Mouse (Mus musculus): ENCODE measurements around the gene Pramef20. TPM values are rescaled to one million over a fixed set of nuclear protein-coding genes. Genes with fewer than 3 reads are reported as not detected.
"Not testable (repeated sequence)": the region's sequence is repeated elsewhere in the genome, so short reads cannot be mapped to it uniquely, and the experiment has no call there.

Gene Pramef20
- total RNA-seq (2015; ENCODE audit: low replicate concordance) (not detected in 2 replicates), total RNA-seq (2017; ENCODE audit: low replicate concordance) (not detected in 2 replicates)

DNA sequence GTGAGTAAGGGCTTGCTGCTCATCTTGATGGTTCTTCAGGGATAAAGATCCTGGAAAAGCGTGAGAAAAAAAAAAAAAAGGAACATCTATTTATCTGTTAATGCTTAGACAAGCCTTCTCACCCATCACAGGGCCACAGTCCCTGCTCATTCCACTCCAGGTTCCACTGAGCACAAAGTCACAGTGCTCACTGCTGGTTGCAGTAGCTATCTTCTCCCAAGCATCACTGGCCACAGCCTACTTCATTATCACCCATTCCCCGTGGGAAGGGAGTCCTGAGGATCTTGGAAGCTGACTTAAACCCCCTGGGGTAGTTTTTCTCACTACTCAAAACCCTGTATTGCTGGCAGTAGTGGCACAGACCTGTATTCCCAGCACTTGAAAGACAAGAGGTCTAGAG, at the start of gene Pramef20:
Gene Pramef20, minus strand, starts transcription at position 23 of the 400 bp plus-strand sequence.
- ATAC-seq (replicated peaks; ENCODE audit: low FRiP score, poor library complexity, severe bottlenecking), result no peak

DNA sequence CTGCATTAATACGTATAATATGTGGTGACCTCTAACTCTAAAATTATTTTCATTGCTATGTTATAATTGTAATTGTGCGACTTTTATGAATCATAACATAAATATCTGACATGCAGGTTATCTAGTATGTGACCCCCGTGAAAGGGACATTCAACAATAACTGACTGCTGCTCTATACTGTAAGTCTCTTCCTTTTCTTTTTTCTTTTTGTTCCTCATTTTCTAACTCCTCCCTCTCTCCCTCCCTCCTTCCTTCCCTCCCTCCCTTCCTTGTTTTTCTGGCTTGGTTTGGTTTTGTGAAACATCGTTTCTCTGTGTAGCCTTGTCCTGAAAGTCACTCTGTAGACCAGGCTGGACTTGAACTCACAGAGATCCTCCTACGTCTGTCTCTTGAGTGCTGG, 46.9 kb upstream of the Pramef20 start:
- no peak for ATAC-seq (replicated peaks; ENCODE audit: low FRiP score, poor library complexity, severe bottlenecking)

DNA sequence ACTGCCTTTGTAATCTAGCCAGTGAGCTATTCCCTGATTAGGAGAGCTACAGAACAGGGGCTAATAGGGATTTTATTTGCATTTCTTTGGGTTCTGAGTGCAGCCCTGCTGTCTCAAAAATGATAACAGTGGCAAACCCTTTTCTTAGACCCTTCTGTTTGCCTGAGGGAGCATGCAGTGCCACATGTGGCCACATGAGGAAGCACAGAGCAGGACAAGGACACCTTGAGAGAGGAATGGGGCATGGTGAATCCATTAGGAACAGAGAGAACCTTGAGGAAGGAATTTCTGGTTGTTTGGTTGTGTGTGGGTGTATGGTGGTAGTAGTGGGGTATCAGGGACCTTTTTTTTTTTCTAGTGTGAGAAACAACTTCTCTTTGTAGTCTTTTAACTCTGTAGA, 42.9 kb upstream of the Pramef20 start:
- no peak for ATAC-seq (replicated peaks; ENCODE audit: low FRiP score, poor library complexity, severe bottlenecking)

DNA sequence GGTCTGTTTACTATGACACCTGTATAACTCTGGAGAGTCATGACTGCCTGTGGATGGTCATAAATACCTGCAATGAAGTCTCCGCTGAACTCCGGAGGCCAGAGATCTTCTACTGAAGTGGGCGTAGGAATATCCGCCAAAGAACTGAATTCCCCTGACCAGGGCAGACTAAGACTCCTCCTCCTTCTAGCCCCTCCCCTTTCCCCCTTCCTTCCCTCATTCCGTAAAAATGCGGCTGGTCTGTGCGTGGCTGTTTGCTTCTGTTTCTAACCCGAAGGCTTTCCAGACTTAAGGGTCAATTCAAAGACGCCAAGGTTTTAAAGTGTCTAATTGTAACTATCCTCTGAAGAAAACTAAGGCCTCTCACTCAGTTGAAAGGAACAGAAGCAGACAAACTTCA, 30.6 kb upstream of the Pramef20 start, which contains the start of gene Pramef12:
Gene Pramef12, minus strand, starts transcription at position 175 of the 400 bp plus-strand sequence.
- ATAC-seq (replicated peaks; ENCODE audit: low FRiP score, poor library complexity, severe bottlenecking), result no peak

DNA sequence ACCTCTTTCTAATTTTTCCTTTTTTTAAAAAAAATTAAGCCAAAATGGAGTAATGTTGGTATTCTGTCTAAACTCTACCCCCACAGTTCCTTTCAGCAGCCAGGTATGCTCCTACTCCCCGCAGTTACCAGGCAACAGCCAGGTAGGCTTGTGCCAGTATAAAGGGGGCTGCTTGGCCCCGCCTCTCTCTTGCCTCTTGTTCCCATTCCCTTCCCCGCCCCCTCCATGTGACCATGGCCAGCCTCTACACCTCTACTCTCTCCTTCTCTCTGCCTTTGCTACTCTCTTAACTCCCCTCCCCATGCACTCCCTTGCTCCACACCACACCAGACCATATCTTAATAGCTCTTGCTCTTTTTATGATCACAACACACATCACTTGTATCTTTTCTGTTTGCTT, 28.5 kb upstream of the Pramef20 start:
- no peak for ATAC-seq (replicated peaks; ENCODE audit: low FRiP score, poor library complexity, severe bottlenecking)

DNA sequence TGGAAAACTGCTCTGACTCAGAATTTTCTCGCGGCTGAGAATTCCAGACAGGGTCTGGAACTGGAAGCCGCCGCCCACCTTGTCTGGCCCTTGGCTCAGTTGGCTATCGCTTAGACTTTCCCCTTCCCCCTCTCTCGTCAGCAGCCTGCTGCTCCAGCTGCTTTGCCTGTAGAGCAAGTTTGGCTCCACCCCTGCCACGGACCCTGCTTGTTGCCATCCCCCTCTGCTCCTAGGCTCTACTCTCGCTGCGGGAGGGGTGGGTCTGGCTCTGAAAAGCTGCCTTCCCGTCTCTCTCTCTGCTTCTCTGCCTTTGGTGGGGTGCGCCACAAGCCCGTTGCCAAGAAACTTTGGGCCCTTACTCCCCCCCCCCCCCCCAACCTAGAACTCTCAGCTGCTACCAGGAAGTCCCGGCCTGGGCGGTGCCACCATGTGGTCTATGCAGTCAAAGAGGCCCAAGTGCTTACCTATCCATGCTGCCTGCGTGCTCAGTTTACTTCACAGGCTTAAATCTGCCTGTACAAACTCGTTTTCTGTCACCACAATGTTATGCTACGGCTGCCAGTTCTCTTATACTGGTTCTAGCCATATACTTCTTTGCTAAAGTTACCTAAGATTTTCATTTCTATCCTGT, 26.8 kb upstream of the Pramef20 start:
- no peak for ATAC-seq (replicated peaks; ENCODE audit: low FRiP score, poor library complexity, severe bottlenecking)

DNA sequence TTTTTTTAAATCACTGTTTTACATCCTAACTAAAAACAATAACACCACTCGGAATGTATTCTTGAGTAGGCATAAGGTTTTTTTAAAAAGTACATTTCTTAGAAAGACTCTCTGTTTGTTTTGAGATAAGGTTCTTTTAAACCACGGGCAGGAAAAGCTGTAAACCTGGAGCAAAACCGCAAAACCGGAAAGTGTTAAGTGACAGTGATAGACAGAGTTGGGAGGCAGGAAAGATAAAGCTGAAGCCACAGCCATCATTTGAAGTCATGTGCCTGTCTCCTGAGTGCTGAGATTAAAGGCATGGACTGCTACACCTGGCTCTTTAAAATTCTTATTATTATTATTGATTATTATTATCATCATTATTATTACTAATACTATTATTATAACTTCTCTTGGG, 25.0 kb upstream of the Pramef20 start:
- ATAC-seq (replicated peaks; ENCODE audit: low FRiP score, poor library complexity, severe bottlenecking), result no peak

DNA sequence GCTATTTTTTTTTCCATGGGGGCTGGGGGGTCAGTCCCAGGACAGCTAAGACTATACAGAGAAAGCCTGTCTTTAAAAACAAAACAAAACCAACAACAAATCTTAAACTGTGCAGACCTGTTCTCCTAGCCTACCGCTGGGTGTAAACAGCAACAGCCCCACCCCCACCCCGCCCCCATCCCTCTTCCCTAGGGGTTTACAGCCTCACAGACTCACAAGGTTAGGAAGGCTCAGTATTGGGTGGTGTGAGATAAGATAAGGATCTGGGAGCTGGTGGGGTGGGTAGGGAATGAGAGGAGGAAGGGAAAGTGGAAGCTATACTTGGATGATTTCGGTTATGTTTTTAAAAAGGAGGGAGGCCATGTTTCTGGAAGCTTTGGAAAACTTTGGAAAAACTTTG, 18.6 kb upstream of the Pramef20 start:
- ATAC-seq (replicated peaks; ENCODE audit: low FRiP score, poor library complexity, severe bottlenecking), result no peak

DNA sequence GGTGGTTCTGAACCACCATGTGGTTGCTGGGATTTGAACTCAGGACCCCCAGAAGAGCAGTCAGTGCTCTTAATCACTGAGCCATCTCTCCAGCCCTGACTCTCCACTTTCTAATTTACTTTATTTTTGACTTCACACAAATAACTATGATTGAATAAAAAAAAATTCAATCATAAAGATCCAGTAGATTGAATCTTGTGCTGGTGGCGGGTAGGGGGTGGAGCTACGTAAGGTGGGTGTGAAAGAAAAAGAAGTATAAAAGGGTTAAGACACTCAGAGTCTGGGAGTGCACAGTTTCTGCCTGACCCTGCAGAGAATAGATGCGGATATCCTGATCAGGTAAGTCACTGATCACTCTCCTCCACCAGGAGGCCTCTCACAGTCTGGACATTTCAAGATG, 20.1 kb downstream of the Pramef20 start, which contains the start of gene Gm13119:
Gene Gm13119, plus strand, starts transcription at position 301 of the 400 bp plus-strand sequence.
- ATAC-seq (replicated peaks; ENCODE audit: low FRiP score, poor library complexity, severe bottlenecking), result not testable (repeated sequence)

DNA sequence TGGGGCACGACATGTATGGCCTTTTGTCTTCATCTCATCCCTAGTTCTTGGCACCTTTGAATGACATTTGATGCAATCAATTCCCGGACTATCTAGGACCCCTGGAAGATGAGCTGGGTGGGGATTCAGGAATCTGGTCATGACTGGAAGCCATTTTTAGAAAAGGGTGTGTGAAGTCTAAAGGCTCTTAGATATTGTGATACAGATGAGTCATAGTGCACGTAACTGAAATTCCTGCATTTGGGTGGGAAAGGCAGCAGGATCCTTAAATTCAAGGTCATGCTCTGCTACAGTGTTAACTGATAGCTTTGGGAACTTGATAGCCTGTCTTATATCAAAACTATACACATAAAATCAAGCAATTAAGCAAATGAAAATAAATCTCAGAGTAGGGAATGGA, 41.9 kb downstream of the Pramef20 start:
- not testable (repeated sequence) for ATAC-seq (replicated peaks; ENCODE audit: low FRiP score, poor library complexity, severe bottlenecking)

DNA sequence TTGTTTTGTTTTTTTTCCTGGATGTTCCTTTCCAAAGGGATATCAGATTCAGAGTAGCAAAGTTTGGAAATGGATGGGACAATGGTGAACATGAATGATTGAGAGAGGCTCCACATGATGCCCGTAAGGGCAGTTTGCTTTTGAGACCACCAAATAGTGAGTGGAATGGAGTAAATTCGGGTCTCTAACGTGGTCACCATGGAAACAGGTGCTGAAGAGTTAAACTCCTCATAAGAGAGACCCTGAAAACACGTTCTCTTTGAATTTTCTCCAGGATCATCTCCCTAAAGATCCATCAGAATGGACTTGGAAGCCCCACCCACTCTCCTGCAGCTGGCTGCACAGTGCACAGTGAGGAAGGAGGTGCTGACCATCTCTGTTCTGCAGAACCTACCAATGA, 47.8 kb downstream of the Pramef20 start, which contains the start of gene Gm13128:
Gene Gm13128, plus strand, starts transcription at position 301 of the 400 bp plus-strand sequence.
- ATAC-seq (replicated peaks; ENCODE audit: low FRiP score, poor library complexity, severe bottlenecking), result not testable (repeated sequence)

Other genes starting within 250 kb of the Pramef20 start
- gene Oog3, start 215.3 kb downstream of the Pramef20 start, total RNA-seq (2015; ENCODE audit: low replicate concordance), result not detected in 2 replicates
- not detected in 2 replicates for gene Oog3, start 215.3 kb downstream of the Pramef20 start, total RNA-seq (2017; ENCODE audit: low replicate concordance)
- gene Oog2, start 187.2 kb downstream of the Pramef20 start, total RNA-seq (2015; ENCODE audit: low replicate concordance), result not detected in 2 replicates
- gene Oog2, start 187.2 kb downstream of the Pramef20 start, total RNA-seq (2017; ENCODE audit: low replicate concordance), result not detected in 2 replicates
- gene C87977, start 164.6 kb downstream of the Pramef20 start, total RNA-seq (2015; ENCODE audit: low replicate concordance), result not detected in 2 replicates
- gene C87977, start 164.6 kb downstream of the Pramef20 start, total RNA-seq (2017; ENCODE audit: low replicate concordance), result not detected in 2 replicates
- gene Pramel5, start 97.4 kb downstream of the Pramef20 start, total RNA-seq (2015; ENCODE audit: low replicate concordance), result not detected in 2 replicates
- gene Pramel5, start 97.4 kb downstream of the Pramef20 start, total RNA-seq (2017; ENCODE audit: low replicate concordance), result not detected in 2 replicates
- gene Gm13128, start 47.7 kb downstream of the Pramef20 start, total RNA-seq (2015; ENCODE audit: low replicate concordance), result not detected in 2 replicates
- gene Gm13128, start 47.7 kb downstream of the Pramef20 start, total RNA-seq (2017; ENCODE audit: low replicate concordance), result not detected in 2 replicates
- not detected in 2 replicates for gene Gm13119, start 20.0 kb downstream of the Pramef20 start, total RNA-seq (2015; ENCODE audit: low replicate concordance)
- gene Gm13119, start 20.0 kb downstream of the Pramef20 start, total RNA-seq (2017; ENCODE audit: low replicate concordance), result not detected in 2 replicates
- not detected in 2 replicates for gene Pramef12, start 30.5 kb upstream of the Pramef20 start, total RNA-seq (2015; ENCODE audit: low replicate concordance)
- not detected in 2 replicates for gene Pramef12, start 30.5 kb upstream of the Pramef20 start, total RNA-seq (2017; ENCODE audit: low replicate concordance)
- gene 1700012P22Rik, start 60.8 kb upstream of the Pramef20 start, total RNA-seq (2015; ENCODE audit: low replicate concordance), result not detected in 2 replicates
- gene 1700012P22Rik, start 60.8 kb upstream of the Pramef20 start, total RNA-seq (2017; ENCODE audit: low replicate concordance), result not detected in 2 replicates
- gene Gm9944, start 75.4 kb upstream of the Pramef20 start, total RNA-seq (2015; ENCODE audit: low replicate concordance), result not detected in 2 replicates
- not detected in 2 replicates for gene Gm9944, start 75.4 kb upstream of the Pramef20 start, total RNA-seq (2017; ENCODE audit: low replicate concordance)
- gene Aadacl3, start 85.8 kb upstream of the Pramef20 start, total RNA-seq (2015; ENCODE audit: low replicate concordance), result not detected in 2 replicates
- not detected in 2 replicates for gene Aadacl3, start 85.8 kb upstream of the Pramef20 start, total RNA-seq (2017; ENCODE audit: low replicate concordance)
- gene 9430007A20Rik, start 141.9 kb upstream of the Pramef20 start, total RNA-seq (2015; ENCODE audit: low replicate concordance), result not detected in 2 replicates
- not detected in 2 replicates for gene 9430007A20Rik, start 141.9 kb upstream of the Pramef20 start, total RNA-seq (2017; ENCODE audit: low replicate concordance)
- gene Gm13124, start 187.2 kb upstream of the Pramef20 start, total RNA-seq (2015; ENCODE audit: low replicate concordance), result not detected in 2 replicates
- not detected in 2 replicates for gene Gm13124, start 187.2 kb upstream of the Pramef20 start, total RNA-seq (2017; ENCODE audit: low replicate concordance)
- gene Aadacl4, start 235.8 kb upstream of the Pramef20 start, total RNA-seq (2015; ENCODE audit: low replicate concordance), result not detected in 2 replicates
- gene Aadacl4, start 235.8 kb upstream of the Pramef20 start, total RNA-seq (2017; ENCODE audit: low replicate concordance), result not detected in 2 replicates

Data from erythroblast, adult 5-6 weeks (primary cell).